Mouse (Mus musculus): ENCODE measurements around the gene Ankrd55.

Gene Ankrd55

GRCm38 (mm10) chr13:112378782-112379305 is 90.6 kb downstream of the Ankrd55 start:
- no peak for DNase-seq (ENCODE audit: low read depth, low spot score)

GRCm38 (mm10) chr13:112381476-112381875 is 93.2 kb downstream of the Ankrd55 start:
- DNase-seq (ENCODE audit: low read depth, low spot score): no peak

GRCm38 (mm10) chr13:112382457-112382856 is 94.2 kb downstream of the Ankrd55 start:
- DNase-seq (ENCODE audit: low read depth, low spot score): no peak

- DNase-seq (ENCODE audit: low read depth, low spot score): no peak
Observed at GRCm38 (mm10) chr13:112382956-112383355, 94.7 kb downstream of the Ankrd55 start.

GRCm38 (mm10) chr13:112383941-112384659 is 95.8 kb downstream of the Ankrd55 start:
- no peak for DNase-seq (ENCODE audit: low read depth, low spot score)

- no peak for DNase-seq (ENCODE audit: low read depth, low spot score)
Observed at GRCm38 (mm10) chr13:112385040-112385439, 96.8 kb downstream of the Ankrd55 start.

- DNase-seq (ENCODE audit: low read depth, low spot score): no peak
Observed at GRCm38 (mm10) chr13:112386494-112387075, 98.3 kb downstream of the Ankrd55 start.

- DNase-seq (ENCODE audit: low read depth, low spot score): no peak
Observed at GRCm38 (mm10) chr13:112387279-112387678, 99.0 kb downstream of the Ankrd55 start.

GRCm38 (mm10) chr13:112388176-112388575 is 99.9 kb downstream of the Ankrd55 start:
- DNase-seq (ENCODE audit: low read depth, low spot score): no peak

- DNase-seq (ENCODE audit: low read depth, low spot score): no peak
Observed at GRCm38 (mm10) chr13:112390206-112390605, 102.0 kb downstream of the Ankrd55 start.

GRCm38 (mm10) chr13:112391354-112391753 is 103.1 kb downstream of the Ankrd55 start:
- DNase-seq (ENCODE audit: low read depth, low spot score): no peak

GRCm38 (mm10) chr13:112393356-112393755 is 105.1 kb downstream of the Ankrd55 start:
- DNase-seq (ENCODE audit: low read depth, low spot score): no peak

- DNase-seq (ENCODE audit: low read depth, low spot score): no peak
Observed at GRCm38 (mm10) chr13:112394271-112394670, 106.0 kb downstream of the Ankrd55 start.

- no peak for DNase-seq (ENCODE audit: low read depth, low spot score)
Observed at GRCm38 (mm10) chr13:112404723-112405122, 116.5 kb downstream of the Ankrd55 start.

- DNase-seq (ENCODE audit: low read depth, low spot score): no peak
Observed at GRCm38 (mm10) chr13:112405184-112405583, 116.9 kb downstream of the Ankrd55 start.

GRCm38 (mm10) chr13:112406618-112407017 is 118.4 kb downstream of the Ankrd55 start:
- no peak for DNase-seq (ENCODE audit: low read depth, low spot score)

GRCm38 (mm10) chr13:112407181-112407700 is 119.0 kb downstream of the Ankrd55 start:
- DNase-seq (ENCODE audit: low read depth, low spot score): no peak

- no peak for DNase-seq (ENCODE audit: low read depth, low spot score)
Observed at GRCm38 (mm10) chr13:112407776-112408490, 119.7 kb downstream of the Ankrd55 start.

- no peak for DNase-seq (ENCODE audit: low read depth, low spot score)
Observed at GRCm38 (mm10) chr13:112408701-112409100, 120.5 kb downstream of the Ankrd55 start.

- DNase-seq (ENCODE audit: low read depth, low spot score): no peak
Observed at GRCm38 (mm10) chr13:112409331-112409730, 121.1 kb downstream of the Ankrd55 start.

- DNase-seq (ENCODE audit: low read depth, low spot score): no peak
Observed at GRCm38 (mm10) chr13:112409851-112410250, 121.6 kb downstream of the Ankrd55 start.

GRCm38 (mm10) chr13:112410461-112410860 is 122.2 kb downstream of the Ankrd55 start:
- no peak for DNase-seq (ENCODE audit: low read depth, low spot score)

Data from c-Kit-negative CD71-positive TER-119-positive erythroid progenitor cells, embryonic 14.5 days (primary cell).